Mouse (Mus musculus): ENCODE results near the gene 1700029I15Rik. TPM values are rescaled to one million over a fixed set of nuclear protein-coding genes. Genes with fewer than 3 reads are reported as not detected.

The 1700029I15Rik gene
- total and polyA plus RNA-seq, 2 experiments from 2014 or later: 1.8 to 4.9 TPM

- DNase-seq (ENCODE audit: low spot score) (peak; percentile 81), ATAC-seq (peak; percentile 82)
- Histone ChIP-seq H3K9ac (replicated peaks; ENCODE audit: low read length) (peak overlapping the region; percentile 13; the same call in 1 of the 2 replicates), H3K36me3 (ENCODE audit: insufficient read depth, low read length) (peaks cover 31% of the 10 kb centered on the region; the same call in 1 of the 2 replicates), H3K9me3 (ENCODE audit: low read length) (no peaks in the 10 kb centered on the region), H3K27ac (peak overlapping the region; percentile 85), H3K4me2 (ENCODE audit: low read depth, low read length) (no peak overlapping the region; the same call in 1 of the 2 replicates), H3K4me3 (ENCODE audit: low read length) (no peak overlapping the region), H3K27me3 (ENCODE audit: insufficient read depth, low read length) (no peaks in the 10 kb centered on the region), H3K4me1 (ENCODE audit: insufficient read depth, low read length) (peaks cover 42% of the 10 kb centered on the region)
- TF ChIP-seq CTCF (IDR thresholded peaks at IDR 0.05; ENCODE audit: low read depth): no peak
- 35% methylated on average over 9 of the region's 9 CpGs for WGBS
Measured at GRCm38 (mm10) chr2:92424462-92425308, 42.3 kb downstream of the 1700029I15Rik start.

- 52% methylated on average over 4 of the region's 4 CpGs for WGBS
- H3K4me2 ChIP-seq (ENCODE audit: low read depth, low read length): no peak overlapping the region
- no peak for DNase-seq (ENCODE audit: low spot score)
Measured at GRCm38 (mm10) chr2:92425366-92425765, 43.0 kb downstream of the 1700029I15Rik start.

DNA sequence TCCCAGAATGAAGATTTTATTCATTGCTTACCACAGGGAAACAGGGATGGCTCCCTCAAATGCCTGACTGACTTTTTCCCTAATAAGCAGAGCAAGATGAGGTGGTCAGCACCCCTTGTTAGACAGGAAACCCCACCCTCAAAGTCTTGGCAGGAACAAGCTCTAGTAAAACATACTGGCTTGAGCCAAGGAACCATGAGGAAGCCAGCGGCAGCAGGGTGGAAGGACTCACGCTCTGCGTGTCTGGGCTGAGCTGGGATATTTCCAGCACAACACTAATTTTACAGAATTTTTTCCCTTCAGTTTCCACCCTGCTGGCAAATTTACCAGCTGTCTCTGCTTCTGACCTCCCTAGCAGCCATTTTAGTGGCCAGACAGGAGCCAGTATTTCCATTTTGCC lies 44.1 kb downstream of the 1700029I15Rik start:
- H3K9ac ChIP-seq (replicated peaks; ENCODE audit: low read length): peak overlapping the region; percentile 7; the same call in 1 of the 2 replicates
- H3K27me3 ChIP-seq (ENCODE audit: insufficient read depth, low read length): no peaks in the 10 kb centered on the region
- no peak overlapping the region for H3K4me2 ChIP-seq (ENCODE audit: low read depth, low read length)
- ATAC-seq (no peak), DNase-seq (ENCODE audit: low spot score) (peak; percentile 57)
- 32% methylated on average over 3 of the region's 3 CpGs for WGBS
- no peak for TF ChIP-seq CTCF (IDR thresholded peaks at IDR 0.05; ENCODE audit: low read depth)
- H3K27ac ChIP-seq: peak overlapping the region; percentile 85
- peaks cover 52% of the 10 kb centered on the region for H3K4me1 ChIP-seq (ENCODE audit: insufficient read depth, low read length)
- H3K9me3 ChIP-seq (ENCODE audit: low read length): no peaks in the 10 kb centered on the region
- H3K4me3 ChIP-seq (ENCODE audit: low read length): no peak overlapping the region
- H3K36me3 ChIP-seq (ENCODE audit: insufficient read depth, low read length): peaks cover 14% of the 10 kb centered on the region; the same call in 1 of the 2 replicates

More at GRCm38 (mm10) chr2:92425366-92425765, 43.0 kb downstream of the 1700029I15Rik start:
- H3K27me3 ChIP-seq (ENCODE audit: insufficient read depth, low read length): no peaks in the 10 kb centered on the region
- H3K4me3 ChIP-seq (ENCODE audit: low read length): no peak overlapping the region
- H3K4me1 ChIP-seq (ENCODE audit: insufficient read depth, low read length): peaks cover 42% of the 10 kb centered on the region
- TF ChIP-seq CTCF (IDR thresholded peaks at IDR 0.05; ENCODE audit: low read depth): no peak
- no peaks in the 10 kb centered on the region for H3K9me3 ChIP-seq (ENCODE audit: low read length)
- ATAC-seq: 0 out of 2 replicates have a peak, but pooled peaks have one; percentile 6
- H3K36me3 ChIP-seq (ENCODE audit: insufficient read depth, low read length): peaks cover 25% of the 10 kb centered on the region; the same call in 1 of the 2 replicates
- H3K27ac ChIP-seq: peak overlapping the region; percentile 85
- peak overlapping the region; percentile 13; the same call in 1 of the 2 replicates for H3K9ac ChIP-seq (replicated peaks; ENCODE audit: low read length)

GRCm38 (mm10) chr2:92427882-92428281 lies 45.5 kb downstream of the 1700029I15Rik start:
- Histone ChIP-seq H3K9me3 (ENCODE audit: low read length) (no peaks in the 10 kb centered on the region), H3K4me3 (ENCODE audit: low read length) (no peak overlapping the region), H3K9ac (replicated peaks; ENCODE audit: low read length) (0 out of 2 replicates have a peak overlapping the region, but pooled peaks have one; percentile 17), H3K36me3 (ENCODE audit: insufficient read depth, low read length) (no peaks in the 10 kb centered on the region), H3K4me1 (ENCODE audit: insufficient read depth, low read length) (peaks cover 59% of the 10 kb centered on the region), H3K27ac (peak overlapping the region; percentile 85), H3K27me3 (ENCODE audit: insufficient read depth, low read length) (no peaks in the 10 kb centered on the region), H3K4me2 (ENCODE audit: low read depth, low read length) (0 out of 2 replicates have a peak overlapping the region, but pooled peaks have one; percentile 13)
- ATAC-seq (peak; percentile 54), DNase-seq (ENCODE audit: low spot score) (peak; percentile 80)
- peak; percentile 16; the same call in 1 of the 2 replicates for TF ChIP-seq CTCF (IDR thresholded peaks at IDR 0.05; ENCODE audit: low read depth)
- WGBS: 40% methylated on average over 6 of the region's 6 CpGs

DNA sequence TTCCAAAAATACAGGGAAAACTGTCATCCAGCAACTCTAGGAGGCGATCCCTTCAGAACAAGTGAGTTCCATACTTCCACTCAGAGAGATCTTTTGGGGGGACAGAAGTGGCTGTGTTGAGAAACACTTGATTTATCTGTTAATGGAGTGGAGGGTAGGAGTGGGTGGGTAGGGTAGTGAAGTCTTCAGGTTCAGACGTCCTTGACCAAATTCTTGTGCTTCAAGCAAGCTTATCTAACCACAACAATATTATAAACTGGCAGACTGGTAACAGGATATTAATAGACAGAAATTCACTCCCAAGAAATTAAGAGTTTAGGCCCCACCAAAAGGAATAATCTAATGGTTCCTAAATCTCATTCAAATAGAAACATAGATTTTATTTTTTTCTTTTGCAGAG lies 47.8 kb downstream of the 1700029I15Rik start:
- no peak for DNase-seq (ENCODE audit: low spot score)
- 0 out of 2 replicates have a peak overlapping the region, but pooled peaks have one; percentile 28 for H3K9ac ChIP-seq (replicated peaks; ENCODE audit: low read length)
- H3K27me3 ChIP-seq (ENCODE audit: insufficient read depth, low read length): no peaks in the 10 kb centered on the region
- peaks cover 51% of the 10 kb centered on the region for H3K4me1 ChIP-seq (ENCODE audit: insufficient read depth, low read length)
- ATAC-seq: no peak
- no peak overlapping the region for H3K4me3 ChIP-seq (ENCODE audit: low read length)
- TF ChIP-seq CTCF (IDR thresholded peaks at IDR 0.05; ENCODE audit: low read depth): no peak
- H3K4me2 ChIP-seq (ENCODE audit: low read depth, low read length): peak overlapping the region; percentile 95
- H3K9me3 ChIP-seq (ENCODE audit: low read length): no peaks in the 10 kb centered on the region
- 88% methylated on average over 2 of the region's 2 CpGs for WGBS
- H3K27ac ChIP-seq: peak overlapping the region; percentile 90; the same call in 1 of the 2 replicates
- H3K36me3 ChIP-seq (ENCODE audit: insufficient read depth, low read length): no peaks in the 10 kb centered on the region

- ATAC-seq (0 out of 2 replicates have a peak, but pooled peaks have one; percentile 9), DNase-seq (ENCODE audit: low spot score) (peak; percentile 80)
- H3K4me2 ChIP-seq (ENCODE audit: low read depth, low read length): peak overlapping the region; percentile 95
- WGBS: 54% methylated on average over 21 of the region's 21 CpGs
- peak overlapping the region; percentile 90 for H3K9ac ChIP-seq (replicated peaks; ENCODE audit: low read length)
- H3K4me1 ChIP-seq (ENCODE audit: insufficient read depth, low read length): peaks cover 43% of the 10 kb centered on the region
- H3K9me3 ChIP-seq (ENCODE audit: low read length): no peaks in the 10 kb centered on the region
- H3K36me3 ChIP-seq (ENCODE audit: insufficient read depth, low read length): no peaks in the 10 kb centered on the region
- no peak for TF ChIP-seq CTCF (IDR thresholded peaks at IDR 0.05; ENCODE audit: low read depth)
- peak overlapping the region; percentile 90 for H3K27ac ChIP-seq
- peak overlapping the region; percentile 97 for H3K4me3 ChIP-seq (ENCODE audit: low read length)
- no peaks in the 10 kb centered on the region for H3K27me3 ChIP-seq (ENCODE audit: insufficient read depth, low read length)
Measured at GRCm38 (mm10) chr2:92430723-92431541, 48.6 kb downstream of the 1700029I15Rik start.
